Mouse (Mus musculus) midbrain, postnatal 0 days (tissue): ENCODE measurements around the gene Plpp3. TPM values are rescaled to one million over a fixed set of nuclear protein-coding genes. Genes with fewer than 3 reads are reported as not detected.

Source experiments
- ATAC-seq: fragments of 200-750 bp; cut with Nextera tagmentation; 2 replicates; pipeline ENCODE4 v1.8.0; 2017; ENCODE audit warnings: moderate number of reproducible peaks, mild to moderate bottlenecking, moderate TSS enrichment, moderate library complexity; ENCODE audit not compliant: low FRiP score
- DNase-seq: peaks from one replicate; pipeline ENCODE4 v3.0.0-alpha.2; 2015; ENCODE audit warnings: low spot score
- H3K27ac ChIP-seq: fragments of 300-500 bp; sonication (generic); 2 replicates; pipeline ENCODE4 v1.5.1; 2014; ENCODE audit warnings: low read depth, mild to moderate bottlenecking, low read length, mixed read lengths
- H3K27me3 ChIP-seq: fragments of 300-500 bp; sonication (generic); 2 replicates; pipeline ENCODE4 v1.6.1; 2014; ENCODE audit warnings: low read length, control low read depth, mixed read lengths; ENCODE audit not compliant: insufficient read depth
- H3K36me3 ChIP-seq: fragments of 300-500 bp; sonication (generic); 2 replicates; pipeline ENCODE4 v1.6.1; 2014; ENCODE audit warnings: low read length, control low read depth, mixed read lengths; ENCODE audit not compliant: insufficient read depth
- H3K4me1 ChIP-seq: fragments of 300-500 bp; sonication (generic); 2 replicates; pipeline ENCODE4 v1.6.1; 2014; ENCODE audit warnings: mild to moderate bottlenecking, control low read depth, antibody characterized with exemption, low read length, mixed read lengths; ENCODE audit not compliant: insufficient read depth
- H3K4me2 ChIP-seq: fragments of 300-500 bp; sonication (generic); 2 replicates; pipeline ENCODE4 v1.6.1; 2014; ENCODE audit warnings: low read depth, mild to moderate bottlenecking, low read length, mixed read lengths; ENCODE audit not compliant: poor library complexity, severe bottlenecking
- H3K4me3 ChIP-seq: fragments of 300-500 bp; sonication (generic); 2 replicates; pipeline ENCODE4 v1.5.1; 2014; ENCODE audit warnings: low read depth, mild to moderate bottlenecking, low read length, moderate library complexity
- H3K9ac ChIP-seq: fragments of 300-500 bp; sonication (generic); replicated peaks from 2 replicates; pipeline ENCODE4 v1.6.1; 2014; ENCODE audit warnings: mild to moderate bottlenecking, low read length, moderate library complexity, mixed read lengths; ENCODE audit not compliant: poor library complexity, severe bottlenecking
- H3K9me3 ChIP-seq: fragments of 300-500 bp; sonication (generic); 2 replicates; pipeline ENCODE4 v1.6.1; 2016; ENCODE audit warnings: low read length, control low read depth
- CTCF ChIP-seq: IDR thresholded peaks from 2 replicates; pipeline ENCODE4 v1.5.1; 2016; ENCODE audit warnings: antibody characterized with exemption, mild to moderate bottlenecking
- WGBS: fragments of 180-500 bp; shearing (Covaris S2); extraction: QIAGEN DNeasy Blood & Tissue Kit; methylation state at CpG from one replicate; pipeline ENCODE4 v1.1.7; 2014; 5-methylcytosine and 5-hydroxymethylcytosine counted together
- polyA plus RNA-seq: library from polyadenylated mRNA; unstranded; fragments of >200 nt; fragmentation: Nextera tagmentation; extraction: Ambion mirVana; gene quantifications from 2 replicates; pipeline ENCODE4 v1.2.1, GENCODE M21; 2015
- total RNA-seq: library from RNA; depleted of rRNA; stranded (reverse); fragments of >200 nt; gene quantifications from 2 replicates; pipeline ENCODE4 v1.2.3, GENCODE M21; 2014

Plpp3 gene
- total and polyA plus RNA-seq, 2 experiments from 2014 or later = 142 to 148 TPM

DNA sequence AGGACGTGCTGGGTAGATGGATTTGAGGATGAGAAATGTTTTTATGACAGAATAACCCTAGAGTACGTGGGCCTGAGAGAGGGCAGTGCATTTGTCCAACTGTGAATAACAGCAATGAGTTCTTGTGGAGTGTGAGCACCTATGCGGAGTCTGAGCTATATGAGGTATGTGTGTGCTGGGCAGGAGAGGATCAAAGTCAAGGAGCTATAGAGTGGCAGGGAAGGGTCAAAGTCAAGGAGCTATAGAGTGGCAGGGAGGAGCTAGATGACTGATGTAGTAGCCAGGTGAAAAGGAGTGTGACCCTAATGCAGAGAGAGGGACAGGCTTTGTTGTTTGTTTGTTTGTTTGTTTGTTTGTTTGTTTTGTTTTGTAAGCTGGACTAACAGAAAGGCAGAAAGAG, 98.0 kb downstream of the Plpp3 start:
- no peak for TF ChIP-seq CTCF
- Histone ChIP-seq H3K4me1 (no peaks in the 10 kb centered on the region), H3K36me3 (no peaks in the 10 kb centered on the region), H3K4me3 (no peak overlapping the region), H3K4me2 (no peak overlapping the region), H3K9ac (no peak overlapping the region), H3K27me3 (no peaks in the 10 kb centered on the region), H3K9me3 (no peaks in the 10 kb centered on the region), H3K27ac (no peak overlapping the region)
- ATAC-seq = no peak
- no peak for DNase-seq
- WGBS = 90% methylated on average over 3 of the region's 3 CpGs

DNA sequence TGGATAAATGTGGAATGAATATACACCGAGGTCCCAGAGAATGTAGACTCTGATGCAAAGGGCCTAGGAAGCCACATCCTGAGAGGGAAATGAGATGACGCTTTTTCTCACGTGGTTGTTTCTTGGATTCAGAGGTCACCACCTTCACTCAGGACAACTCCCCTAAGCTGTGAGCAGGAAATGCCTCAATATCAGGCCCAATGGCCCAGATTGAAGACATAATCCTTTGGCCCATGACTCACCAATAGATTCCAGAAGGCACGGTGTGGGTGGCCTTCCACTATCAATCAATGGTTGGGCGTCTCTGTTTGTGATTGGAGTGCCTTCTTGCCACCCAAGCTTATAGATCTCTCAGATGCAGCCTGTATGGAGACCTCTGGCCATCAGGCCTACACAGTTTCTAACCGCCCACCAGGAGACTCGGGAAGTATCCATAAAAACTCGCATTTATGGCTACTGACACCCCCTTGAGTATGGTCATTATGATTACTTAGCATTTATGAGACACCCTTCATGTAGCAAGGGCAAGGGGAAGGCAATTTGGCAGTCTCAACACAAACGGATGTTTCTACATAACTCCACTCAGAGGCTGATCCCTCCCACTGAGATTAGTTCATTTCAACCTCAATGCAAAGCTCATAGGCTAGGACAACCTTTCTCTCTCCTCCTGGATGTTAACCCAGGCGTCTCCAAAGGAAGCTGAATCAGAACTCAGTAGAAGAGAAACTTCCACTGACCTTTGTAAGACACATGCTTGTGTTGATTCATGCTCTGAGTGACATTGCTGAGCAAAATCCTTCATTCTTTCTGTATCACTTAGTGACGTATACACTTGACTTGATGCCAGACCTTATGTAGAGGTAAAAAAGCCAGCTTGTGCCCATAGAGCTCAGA, 100.8 kb downstream of the Plpp3 start:
- 81% methylated on average over 11 of the region's 11 CpGs for WGBS
- TF ChIP-seq CTCF = no peak
- Histone ChIP-seq H3K9me3 (no peaks in the 10 kb centered on the region), H3K27ac (no peak overlapping the region), H3K27me3 (no peaks in the 10 kb centered on the region), H3K9ac (no peak overlapping the region), H3K4me3 (no peak overlapping the region), H3K4me2 (no peak overlapping the region), H3K4me1 (no peaks in the 10 kb centered on the region), H3K36me3 (no peaks in the 10 kb centered on the region)
- no peak for DNase-seq
- no peak for ATAC-seq

GRCm38 (mm10) chr4:105260385-105260784, 103.2 kb downstream of the Plpp3 start:
- 84% methylated on average over 2 of the region's 2 CpGs for WGBS
- Histone ChIP-seq H3K4me1 (no peaks in the 10 kb centered on the region), H3K9me3 (no peaks in the 10 kb centered on the region), H3K27ac (no peak overlapping the region), H3K4me2 (no peak overlapping the region), H3K4me3 (no peak overlapping the region), H3K27me3 (no peaks in the 10 kb centered on the region), H3K36me3 (no peaks in the 10 kb centered on the region), H3K9ac (no peak overlapping the region)
- DNase-seq (no peak), ATAC-seq (no peak)
- TF ChIP-seq CTCF = no peak

DNA sequence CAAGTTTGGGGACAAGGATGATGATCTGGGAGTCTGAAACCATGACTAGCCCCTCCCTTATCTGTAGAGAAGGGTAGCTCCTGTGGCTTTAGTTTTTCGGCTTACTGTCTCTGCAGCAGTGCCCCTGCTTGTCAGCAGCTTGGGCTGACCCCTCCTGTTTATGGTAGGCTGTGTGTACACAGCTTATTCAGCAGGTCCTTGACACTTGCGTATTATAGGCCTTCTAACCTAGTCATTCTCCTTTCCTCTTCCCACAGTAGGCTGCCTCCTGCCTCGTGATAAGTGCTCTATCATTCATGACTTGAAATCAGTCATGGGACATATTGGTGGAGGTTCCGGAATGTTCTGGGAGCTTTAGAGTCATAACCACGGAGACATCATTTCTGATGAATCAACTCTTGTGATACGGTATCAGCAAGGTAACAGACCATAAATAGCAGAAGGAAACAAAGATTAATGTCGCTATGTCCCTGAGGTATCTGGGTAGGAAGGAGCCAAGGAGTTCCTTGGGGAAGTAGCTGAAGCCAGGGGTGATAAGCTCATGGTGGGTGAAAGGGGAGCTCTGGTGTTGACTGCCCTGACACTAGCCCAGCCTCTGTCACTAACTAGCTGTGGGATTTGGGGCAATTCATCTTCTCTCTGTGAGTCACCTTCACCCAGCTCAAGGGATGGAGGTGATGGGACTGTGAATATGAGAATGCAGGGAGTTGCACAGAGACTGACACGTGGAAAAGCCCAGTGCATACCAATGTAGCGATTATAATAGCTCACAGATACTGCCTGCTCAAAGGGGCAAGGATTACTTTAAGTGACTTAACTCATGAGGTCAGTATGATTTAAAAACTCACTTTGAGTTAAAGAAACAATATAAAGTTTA, 104.0 kb downstream of the Plpp3 start:
- ATAC-seq = no peak
- DNase-seq = no peak
- WGBS = 84% methylated on average over 9 of the region's 9 CpGs
- no peak overlapping the region for H3K9ac ChIP-seq
- H3K4me1 ChIP-seq = no peaks in the 10 kb centered on the region
- H3K27me3 ChIP-seq = no peaks in the 10 kb centered on the region
- H3K27ac ChIP-seq = no peak overlapping the region
- TF ChIP-seq CTCF = no peak
- no peak overlapping the region for H3K4me3 ChIP-seq
- H3K9me3 ChIP-seq = no peaks in the 10 kb centered on the region
- no peaks in the 10 kb centered on the region for H3K36me3 ChIP-seq
- no peak overlapping the region for H3K4me2 ChIP-seq

DNA sequence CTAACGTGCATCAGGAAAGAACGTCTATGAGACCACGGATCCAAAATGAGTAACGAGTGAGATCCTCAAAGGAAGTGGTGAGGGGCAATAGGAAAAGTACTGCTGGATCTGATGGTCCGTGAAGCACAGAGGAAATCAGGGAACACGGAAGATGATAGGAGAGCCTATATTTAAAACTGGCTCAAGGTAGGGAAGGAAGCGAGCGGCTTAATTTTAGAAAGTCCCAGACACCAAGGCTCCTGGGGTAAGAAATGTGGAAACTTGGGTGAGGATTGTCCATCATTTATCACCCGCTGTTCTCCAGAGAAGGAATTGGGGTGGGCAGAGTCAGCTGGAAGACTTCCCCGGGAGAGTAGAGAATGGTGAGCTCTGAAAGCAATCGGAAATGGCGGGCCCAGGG, 105.2 kb downstream of the Plpp3 start:
- Histone ChIP-seq H3K36me3 (no peaks in the 10 kb centered on the region), H3K9ac (no peak overlapping the region), H3K4me2 (no peak overlapping the region), H3K27me3 (no peaks in the 10 kb centered on the region), H3K4me3 (no peak overlapping the region), H3K27ac (no peak overlapping the region), H3K4me1 (no peaks in the 10 kb centered on the region), H3K9me3 (no peaks in the 10 kb centered on the region)
- no peak for TF ChIP-seq CTCF
- 93% methylated on average over 12 of the region's 12 CpGs for WGBS
- DNase-seq = no peak
- no peak for ATAC-seq

DNA sequence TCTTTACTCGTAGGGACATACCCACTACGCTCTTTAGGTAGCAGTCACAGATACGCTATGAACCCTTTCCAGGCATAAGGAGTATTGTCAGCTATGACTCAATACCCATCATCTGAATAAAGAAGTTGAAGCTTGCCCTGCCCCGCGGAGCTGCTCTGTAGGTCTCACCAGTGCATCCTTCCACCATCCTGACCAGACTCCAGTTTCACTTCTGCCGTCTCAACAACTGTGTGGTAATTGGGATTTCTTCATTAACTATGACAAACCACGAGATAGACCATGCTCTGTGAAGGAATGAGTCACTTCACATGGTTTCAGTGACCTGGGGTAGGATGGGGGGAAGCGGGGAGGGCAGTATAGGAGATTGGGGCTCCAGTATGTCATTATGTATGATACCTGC, 106.5 kb downstream of the Plpp3 start:
- Histone ChIP-seq H3K36me3 (no peaks in the 10 kb centered on the region), H3K4me1 (no peaks in the 10 kb centered on the region), H3K27me3 (no peaks in the 10 kb centered on the region), H3K4me3 (no peak overlapping the region), H3K9ac (no peak overlapping the region), H3K4me2 (no peak overlapping the region), H3K9me3 (no peaks in the 10 kb centered on the region), H3K27ac (no peak overlapping the region)
- ATAC-seq = no peak
- TF ChIP-seq CTCF = no peak
- 93% methylated on average over 8 of the region's 8 CpGs for WGBS
- DNase-seq = no peak
